Mouse (Mus musculus) small intestine, adult 2 months (tissue): Measurements from ENCODE around the gene F2rl2.

Experiments
- CTCF ChIP-seq: fragments of 200-500 bp; IDR thresholded peaks from 2 replicates; pipeline ENCODE4 v1.5.1; 2012; ENCODE audit warnings: low read depth, mild to moderate bottlenecking, control low read depth, inconsistent platforms, low read length, moderate library complexity, mixed read lengths; ENCODE audit not compliant: insufficient replicate concordance, insufficient read length; ENCODE audit errors: extremely low read depth
- POLR2A ChIP-seq: fragments of 200-500 bp; IDR thresholded peaks from 2 replicates; pipeline ENCODE4 v1.6.1; 2012; ENCODE audit warnings: low read depth, mild to moderate bottlenecking, control low read depth, inconsistent platforms, low read length, moderate library complexity

DNA sequence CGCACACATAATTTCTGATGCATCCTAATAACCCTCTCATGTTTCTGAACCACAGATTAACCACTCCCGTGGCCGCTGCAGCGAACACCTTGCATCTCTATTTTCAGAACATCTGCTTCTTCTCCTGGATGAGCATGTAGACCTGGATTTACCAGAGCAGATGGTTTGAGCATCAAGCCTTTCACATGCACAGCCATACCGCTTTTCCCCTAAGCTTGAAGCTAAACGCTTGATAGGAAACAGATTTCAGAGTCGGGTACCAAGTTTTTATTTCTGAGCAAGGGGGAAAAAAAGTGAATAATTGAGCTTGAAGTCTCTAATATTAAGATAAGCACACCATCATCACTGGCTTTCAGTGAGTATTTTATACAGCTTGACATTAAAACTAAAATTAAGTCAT, 50.4 kb downstream of the F2rl2 start:
- TF ChIP-seq CTCF (no peak), POLR2A (no peak)
